Mouse (Mus musculus) left cerebral cortex, adult 8-10 months (tissue): Measurements from ENCODE around the gene 4930432K21Rik. TPM values are rescaled to one million over a fixed set of nuclear protein-coding genes. Genes with fewer than 3 reads are reported as not detected.
A peak's percentile ranks its signal among the peaks of the same experiment; 100 is the strongest.

ENCODE experiments used
- DNase-seq, 2 experiments: peaks; one replicate each; pipeline ENCODE4 v3.0.0; 2022; ENCODE audit warnings: low spot score in 2 of 2
- total RNA-seq, 4 experiments: library from RNA; stranded (reverse); gene quantifications; 2 replicates each; pipeline ENCODE4 v1.2.4; 2022

The 4930432K21Rik gene
- total RNA-seq, 4 experiments from 2014 or later, result 2.8 to 3.2 (median 3.1) TPM

GRCm38 (mm10) chr8:84147324-84147766 lies 480 bp upstream of the 4930432K21Rik start:
- peak in 1 of 2 experiments; percentile 33 for DNase-seq

GRCm38 (mm10) chr8:84148531-84148850 lies 666 bp downstream of the 4930432K21Rik start:
- DNase-seq, result no peak

GRCm38 (mm10) chr8:84149181-84149580 lies 1.4 kb downstream of the 4930432K21Rik start:
- no peak for DNase-seq

GRCm38 (mm10) chr8:84157620-84158019 lies 9.8 kb downstream of the 4930432K21Rik start:
- DNase-seq, result no peak

GRCm38 (mm10) chr8:84167696-84168095 lies 19.9 kb downstream of the 4930432K21Rik start:
- no peak for DNase-seq

- DNase-seq, result no peak
Measured at GRCm38 (mm10) chr8:84170096-84170495, 22.3 kb downstream of the 4930432K21Rik start.

GRCm38 (mm10) chr8:84173861-84174260 lies 26.0 kb downstream of the 4930432K21Rik start:
- no peak for DNase-seq

- no peak for DNase-seq
Measured at GRCm38 (mm10) chr8:84176560-84176959, 28.7 kb downstream of the 4930432K21Rik start.

GRCm38 (mm10) chr8:84177405-84177804 lies 29.6 kb downstream of the 4930432K21Rik start:
- no peak for DNase-seq

GRCm38 (mm10) chr8:84178592-84178991 lies 30.8 kb downstream of the 4930432K21Rik start:
- DNase-seq, result no peak

GRCm38 (mm10) chr8:84179946-84180345 lies 32.1 kb downstream of the 4930432K21Rik start:
- no peak for DNase-seq

- DNase-seq, result no peak
Measured at GRCm38 (mm10) chr8:84180530-84181190, 32.8 kb downstream of the 4930432K21Rik start.

GRCm38 (mm10) chr8:84182833-84183232 lies 35.0 kb downstream of the 4930432K21Rik start:
- DNase-seq, result no peak

- no peak for DNase-seq
Measured at GRCm38 (mm10) chr8:84183261-84184084, 35.6 kb downstream of the 4930432K21Rik start.

GRCm38 (mm10) chr8:84184085-84185043 lies 36.5 kb downstream of the 4930432K21Rik start:
- DNase-seq, result no peak

GRCm38 (mm10) chr8:84185117-84185516 lies 37.3 kb downstream of the 4930432K21Rik start, which contains the start of gene Nanos3:
TSS of gene Nanos3 (minus strand) at chr8:84185217.
- no peak for DNase-seq

- DNase-seq, result peak; percentile 58 to 59
Measured at GRCm38 (mm10) chr8:84186547-84186946, 38.7 kb downstream of the 4930432K21Rik start.

- DNase-seq, result no peak
Measured at GRCm38 (mm10) chr8:84187065-84187755, 39.4 kb downstream of the 4930432K21Rik start.

- no peak for DNase-seq
Measured at GRCm38 (mm10) chr8:84188671-84189070, 40.8 kb downstream of the 4930432K21Rik start.

- DNase-seq, result no peak
Measured at GRCm38 (mm10) chr8:84189603-84190002, 41.8 kb downstream of the 4930432K21Rik start.
